Mouse (Mus musculus): ENCODE data around the gene Olfr782. TPM values are rescaled to one million over a fixed set of nuclear protein-coding genes. Genes with fewer than 3 reads are reported as not detected.
"Not testable (repeated sequence)": the region's sequence is repeated elsewhere in the genome, so short reads cannot be mapped to it uniquely, and the experiment has no call there.

Olfr782 gene
- not detected in 2 replicates for polyA plus RNA-seq (2015; fragmentation: Nextera tagmentation; extraction: Ambion mirVana)

DNA sequence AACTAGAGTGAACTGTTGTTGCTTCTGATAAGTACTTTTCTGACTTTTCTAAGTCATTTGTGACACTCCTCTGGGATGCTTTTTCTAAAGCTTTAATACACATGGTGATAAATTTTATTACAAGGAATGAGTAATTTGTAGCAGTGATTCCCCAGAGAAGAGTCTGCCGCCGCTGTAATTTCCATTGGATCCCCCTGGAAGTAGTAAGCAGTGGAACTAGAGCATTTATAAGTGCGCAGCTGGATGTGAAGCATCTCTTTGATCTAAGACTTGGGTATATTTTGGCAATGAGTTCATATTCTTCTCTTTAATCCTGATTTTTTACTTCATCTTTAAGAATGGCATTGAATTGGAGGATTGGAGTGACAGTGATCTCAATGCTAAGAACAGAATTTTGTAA, at the start of gene Olfr782:
TSS of gene Olfr782 (plus strand) at position 301 of the 400 bp plus-strand sequence.
- H3K9ac ChIP-seq = no peak within 1 kb of the TSS
- no peak within 1 kb of the TSS for H3K4me2 ChIP-seq (replicated peaks)
- no peaks in the 10 kb centered on the region for H3K9me3 ChIP-seq
- no peak within 1 kb of the TSS for H3K27ac ChIP-seq
- H3K4me1 ChIP-seq = no peaks in the 10 kb centered on the region
- no peaks in the 10 kb centered on the region for H3K27me3 ChIP-seq
- no peak within 1 kb of the TSS for H3K4me3 ChIP-seq
- no peaks in the 10 kb centered on the region for H3K36me3 ChIP-seq
- WGBS = 79% methylated on average over 3 of the region's 3 CpGs
- no peak for ATAC-seq (ENCODE audit: low FRiP score, low read depth)

DNA sequence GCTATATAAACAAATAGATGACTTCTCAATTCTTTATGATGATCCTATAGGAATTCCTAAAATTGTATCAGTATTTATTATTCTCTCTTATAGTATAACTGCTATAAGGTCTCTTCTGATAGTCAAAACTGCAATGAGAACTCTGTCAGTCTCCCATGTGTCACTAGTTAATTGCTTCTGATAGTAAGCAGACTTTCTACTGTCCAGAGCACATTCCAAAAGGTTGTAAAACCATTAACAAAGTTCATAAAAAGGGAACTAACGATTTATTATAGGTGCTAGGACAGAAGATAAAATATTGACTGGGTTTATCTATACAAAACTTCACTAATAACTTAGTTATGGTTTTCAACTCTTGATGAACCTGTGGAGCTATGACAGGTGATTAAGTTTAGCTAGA, 35.7 kb upstream of the Olfr782 start:
- not testable (repeated sequence) for H3K4me1 ChIP-seq; H3K4me2 ChIP-seq (replicated peaks); H3K27ac ChIP-seq; H3K36me3 ChIP-seq; H3K9me3 ChIP-seq; H3K4me3 ChIP-seq; H3K9ac ChIP-seq; H3K27me3 ChIP-seq; ATAC-seq (ENCODE audit: low FRiP score, low read depth)
- WGBS = 35% methylated on average over 1 of the region's 1 CpGs

DNA sequence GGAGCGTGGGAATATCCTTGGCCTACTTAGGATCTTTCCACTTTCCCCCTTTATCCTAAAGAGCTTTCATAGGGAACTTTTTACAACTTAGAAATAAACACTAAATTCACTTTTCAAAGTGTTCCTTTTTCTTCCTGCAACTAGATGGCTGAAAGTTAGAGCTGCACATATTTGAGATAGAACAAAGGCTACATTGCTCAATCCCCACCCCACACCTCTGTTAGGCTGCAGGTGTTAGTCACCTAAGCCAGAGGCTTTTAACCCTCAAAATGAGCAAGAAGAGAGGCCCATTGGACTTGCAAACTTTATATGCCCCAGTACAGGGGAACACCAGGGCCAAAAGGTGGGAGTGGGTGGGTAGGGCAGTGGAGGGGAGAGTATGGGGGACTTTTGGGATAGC, 35.1 kb upstream of the Olfr782 start:
- H3K4me3 ChIP-seq; H3K4me1 ChIP-seq; ATAC-seq (ENCODE audit: low FRiP score, low read depth); H3K36me3 ChIP-seq; H3K27ac ChIP-seq; H3K27me3 ChIP-seq; H3K9me3 ChIP-seq; H3K4me2 ChIP-seq (replicated peaks); H3K9ac ChIP-seq: not testable (repeated sequence)
- 100% methylated on average over 1 of the region's 1 CpGs for WGBS

DNA sequence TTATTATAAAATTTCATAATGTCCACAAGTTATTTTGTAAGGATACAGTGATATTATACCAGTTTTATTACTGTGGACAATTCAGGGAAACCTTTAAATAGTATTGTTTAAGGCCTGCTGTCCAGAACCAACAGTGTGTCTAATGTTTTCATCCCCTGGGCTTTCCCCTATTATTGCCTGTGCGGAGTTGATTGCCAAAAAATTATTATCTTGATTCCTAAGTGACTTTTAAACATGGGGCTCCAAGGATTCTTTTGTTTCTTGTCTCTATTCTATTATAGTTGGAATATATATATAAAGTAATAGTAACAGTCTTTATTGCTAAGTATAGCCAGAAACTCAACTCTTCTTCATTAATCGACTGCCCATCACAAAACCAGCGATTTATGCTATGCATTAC, 30.8 kb upstream of the Olfr782 start, which contains the start of gene Olfr780:
TSS of gene Olfr780 (plus strand) at position 301 of the 400 bp plus-strand sequence.
- H3K27me3 ChIP-seq = no peaks in the 10 kb centered on the region
- no peak within 1 kb of the TSS for H3K4me3 ChIP-seq
- no peak within 1 kb of the TSS for H3K9ac ChIP-seq
- no peak for ATAC-seq (ENCODE audit: low FRiP score, low read depth)
- 76% methylated on average over 3 of the region's 3 CpGs for WGBS
- no peak within 1 kb of the TSS for H3K27ac ChIP-seq
- H3K4me2 ChIP-seq (replicated peaks) = no peak within 1 kb of the TSS
- H3K9me3 ChIP-seq = no peaks in the 10 kb centered on the region
- H3K4me1 ChIP-seq = no peaks in the 10 kb centered on the region
- H3K36me3 ChIP-seq = no peaks in the 10 kb centered on the region

DNA sequence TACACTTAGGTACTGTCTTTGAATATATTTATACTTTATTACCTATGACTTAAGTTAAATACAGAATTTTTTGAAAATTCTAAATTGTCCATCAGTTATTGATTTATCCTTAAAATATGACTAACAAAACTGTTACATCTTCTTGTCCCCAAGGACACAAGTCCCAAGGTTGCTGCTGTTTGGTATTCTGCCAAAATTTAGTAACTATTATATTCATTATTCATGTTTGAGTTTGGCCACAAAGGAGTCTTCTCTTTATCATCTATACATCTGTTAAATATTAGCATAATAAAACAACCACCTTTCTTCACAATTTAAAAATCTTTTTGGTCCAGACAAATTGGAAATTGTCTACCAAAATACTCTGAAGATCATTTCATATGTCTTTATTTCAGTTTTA, 20.1 kb upstream of the Olfr782 start, which contains the start of gene Olfr781:
TSS of gene Olfr781 (plus strand) at position 301 of the 400 bp plus-strand sequence.
- H3K36me3 ChIP-seq = no peaks in the 10 kb centered on the region
- no peak for ATAC-seq (ENCODE audit: low FRiP score, low read depth)
- H3K9me3 ChIP-seq = no peaks in the 10 kb centered on the region
- no peak within 1 kb of the TSS for H3K4me2 ChIP-seq (replicated peaks)
- H3K9ac ChIP-seq = no peak within 1 kb of the TSS
- no peaks in the 10 kb centered on the region for H3K27me3 ChIP-seq
- H3K27ac ChIP-seq = no peak within 1 kb of the TSS
- no peaks in the 10 kb centered on the region for H3K4me1 ChIP-seq
- H3K4me3 ChIP-seq = no peak within 1 kb of the TSS

DNA sequence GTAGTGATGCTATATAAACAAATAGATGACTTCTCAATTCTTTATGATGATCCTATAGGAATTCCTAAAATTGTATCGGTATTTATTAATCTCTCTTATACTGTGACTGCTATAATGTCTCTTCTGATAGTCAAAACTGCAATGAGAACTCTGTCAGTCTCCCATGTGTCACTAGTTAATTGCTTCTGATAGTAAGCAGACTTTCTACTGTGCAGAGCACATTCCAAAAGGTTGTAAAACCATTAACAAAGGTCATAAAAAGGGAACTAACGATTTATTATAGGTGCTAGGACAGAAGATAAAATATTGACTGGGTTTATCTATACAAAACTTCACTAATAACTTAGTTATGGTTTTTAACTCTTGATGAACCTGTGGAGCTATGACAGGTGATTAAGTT, 3.8 kb downstream of the Olfr782 start:
- not testable (repeated sequence) for H3K27ac ChIP-seq; H3K4me3 ChIP-seq; H3K9ac ChIP-seq; H3K4me1 ChIP-seq; ATAC-seq (ENCODE audit: low FRiP score, low read depth); H3K9me3 ChIP-seq; H3K27me3 ChIP-seq; H3K36me3 ChIP-seq; H3K4me2 ChIP-seq (replicated peaks)
- 58% methylated on average over 2 of the region's 2 CpGs for WGBS

DNA sequence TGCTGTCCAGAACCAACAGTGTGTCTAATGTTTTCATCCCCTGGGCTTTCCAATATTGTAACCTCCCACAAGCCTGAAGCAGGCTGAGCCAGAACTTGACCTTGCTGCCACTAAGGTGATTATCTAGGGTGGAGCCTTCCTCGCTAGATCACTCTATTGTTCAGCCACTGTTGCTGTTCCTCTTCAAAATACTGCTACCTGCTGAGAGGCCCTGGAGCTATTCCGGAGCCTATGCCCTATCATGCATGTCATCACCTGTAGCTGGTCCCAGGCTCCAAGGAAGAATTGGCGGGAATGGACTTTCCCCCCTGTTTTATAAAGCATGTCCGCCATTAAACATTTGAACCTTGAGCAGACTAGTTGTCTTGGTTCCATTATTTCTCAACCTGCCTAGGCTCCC, 7.8 kb downstream of the Olfr782 start:
- H3K27me3 ChIP-seq; H3K4me3 ChIP-seq; H3K4me1 ChIP-seq; H3K9ac ChIP-seq; ATAC-seq (ENCODE audit: low FRiP score, low read depth); H3K4me2 ChIP-seq (replicated peaks); H3K27ac ChIP-seq; H3K9me3 ChIP-seq; H3K36me3 ChIP-seq: not testable (repeated sequence)
- 79% methylated on average over 4 of the region's 4 CpGs for WGBS

DNA sequence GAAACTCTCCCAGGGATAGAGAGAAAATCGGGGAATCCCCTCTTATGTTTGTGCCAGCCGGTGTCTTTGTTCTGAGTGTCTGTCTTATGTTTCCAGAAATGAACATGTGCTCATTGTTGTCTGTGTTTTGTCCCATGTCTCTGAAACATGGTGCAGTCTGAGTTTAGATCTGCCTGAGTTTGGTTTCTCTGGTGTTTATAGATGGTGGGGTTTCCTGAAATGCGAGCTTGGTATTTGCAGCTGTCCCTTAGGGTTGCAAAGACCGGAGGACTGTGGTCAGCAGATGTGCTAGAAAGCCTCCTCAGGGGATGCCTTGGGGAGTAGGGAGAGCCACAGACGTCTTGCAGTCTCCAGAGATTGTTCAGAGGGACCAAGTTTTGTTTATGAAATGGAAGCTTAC, 8.7 kb downstream of the Olfr782 start:
- no peaks in the 10 kb centered on the region for H3K4me1 ChIP-seq
- peaks cover 10% of the 10 kb centered on the region for H3K9me3 ChIP-seq
- no peaks in the 10 kb centered on the region for H3K36me3 ChIP-seq
- no peak overlapping the region for H3K9ac ChIP-seq
- H3K27me3 ChIP-seq = no peaks in the 10 kb centered on the region
- ATAC-seq (ENCODE audit: low FRiP score, low read depth) = no peak
- no peak overlapping the region for H3K27ac ChIP-seq
- H3K4me2 ChIP-seq (replicated peaks) = no peak overlapping the region
- H3K4me3 ChIP-seq = no peak overlapping the region
- 65% methylated on average over 5 of the region's 5 CpGs for WGBS

DNA sequence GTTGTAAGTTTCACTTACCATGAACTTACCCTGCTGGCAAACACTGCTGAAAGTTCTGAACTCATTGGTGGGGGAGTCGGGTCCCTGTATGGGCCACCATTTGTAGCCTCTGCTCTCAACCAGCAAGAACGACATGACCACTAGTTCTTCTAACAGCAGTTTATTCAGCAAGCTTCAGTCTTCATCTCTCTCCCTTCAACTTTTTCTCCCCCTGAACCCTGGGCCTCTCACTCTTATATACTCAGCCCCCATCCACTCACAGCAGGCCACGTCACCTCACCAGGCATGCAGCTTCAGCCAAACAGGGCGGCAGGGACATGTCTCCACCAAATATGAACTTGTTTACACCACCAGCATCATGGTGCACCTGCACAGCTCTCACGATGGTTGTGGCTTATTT, 25.4 kb downstream of the Olfr782 start:
- H3K4me2 ChIP-seq (replicated peaks); H3K27ac ChIP-seq; H3K4me1 ChIP-seq; H3K9ac ChIP-seq; ATAC-seq (ENCODE audit: low FRiP score, low read depth); H3K36me3 ChIP-seq; H3K4me3 ChIP-seq; H3K9me3 ChIP-seq; H3K27me3 ChIP-seq: not testable (repeated sequence)
- 91% methylated on average over 5 of the region's 5 CpGs for WGBS

DNA sequence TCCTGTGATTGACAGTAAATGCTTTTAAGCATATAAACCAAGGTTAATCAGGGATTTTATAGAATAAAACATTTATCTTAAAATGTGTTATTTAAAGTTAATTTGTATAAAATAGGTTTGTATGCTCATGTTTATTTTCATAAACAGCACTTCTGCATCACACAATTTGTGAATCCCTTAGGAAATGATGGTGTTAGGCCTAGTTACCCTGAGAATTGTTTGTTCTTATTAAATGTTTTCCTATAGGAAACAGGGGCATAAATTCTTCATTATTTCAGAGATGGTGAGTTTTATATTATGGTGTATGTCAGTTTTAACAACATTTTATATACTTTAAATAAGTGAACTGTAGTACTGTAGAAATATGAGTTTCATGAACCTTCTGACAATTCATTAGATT, 35.1 kb downstream of the Olfr782 start, which contains the start of gene Olfr784:
TSS of gene Olfr784 (plus strand) at position 301 of the 400 bp plus-strand sequence.
- Histone ChIP-seq H3K4me3 (no peak within 1 kb of the TSS), H3K27ac (no peak within 1 kb of the TSS), H3K36me3 (no peaks in the 10 kb centered on the region), H3K9me3 (no peaks in the 10 kb centered on the region), H3K27me3 (no peaks in the 10 kb centered on the region), H3K9ac (no peak within 1 kb of the TSS), H3K4me2 (replicated peaks) (no peak within 1 kb of the TSS), H3K4me1 (no peaks in the 10 kb centered on the region)
- ATAC-seq (ENCODE audit: low FRiP score, low read depth) = no peak

DNA sequence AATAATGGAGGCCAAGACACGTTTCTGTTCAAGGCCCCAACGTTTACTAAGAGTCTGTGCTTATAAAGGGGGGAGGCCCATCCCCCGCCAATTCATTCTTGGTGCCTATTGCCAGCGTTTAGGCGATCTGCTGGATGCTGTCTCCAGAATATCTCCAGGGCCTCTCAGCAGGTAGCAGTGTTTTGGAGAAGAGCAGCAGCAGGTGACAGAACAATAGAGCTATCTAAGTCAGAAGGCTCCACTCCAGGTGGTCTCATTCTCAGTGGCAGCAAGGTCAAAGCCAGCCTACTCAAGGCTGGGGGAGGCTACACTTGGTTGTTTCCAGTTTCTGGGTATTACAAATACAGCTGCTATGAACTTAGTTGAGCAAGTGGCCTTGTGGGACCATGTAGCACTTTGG, 52.2 kb downstream of the Olfr782 start:
- ATAC-seq (ENCODE audit: low FRiP score, low read depth) = no peak
- Histone ChIP-seq H3K4me1 (no peaks in the 10 kb centered on the region), H3K9me3 (no peaks in the 10 kb centered on the region), H3K27ac (no peak overlapping the region), H3K36me3 (no peaks in the 10 kb centered on the region), H3K4me3 (no peak overlapping the region), H3K4me2 (replicated peaks) (no peak overlapping the region), H3K9ac (no peak overlapping the region), H3K27me3 (no peaks in the 10 kb centered on the region)
- WGBS = 47% methylated on average over 5 of the region's 5 CpGs
